Mouse (Mus musculus): ENCODE measurements at regions not wholly inside any gene's neighbourhood (a gene's known extent, or its start where the extent isn't known, plus 50 kb on each side); places are given as distances from the start of the nearest gene placed in this dataset.

- in situ Hi-C loops (cut with MboI, MseI), result no loop called here
Observed at GRCm38 (mm10) chr13:37528876-37529275, 183.9 kb downstream of the Ly86 start.

GRCm38 (mm10) chr13:37531512-37532183 is 186.6 kb downstream of the Ly86 start:
- in situ Hi-C loops (cut with MboI, MseI), result no loop called here

- in situ Hi-C loops (cut with MboI, MseI), result no loop called here
Observed at GRCm38 (mm10) chr13:37532596-37533170, 187.7 kb downstream of the Ly86 start.

- in situ Hi-C loops (cut with MboI, MseI), result no loop called here
Observed at GRCm38 (mm10) chr13:37533851-37534250, 188.8 kb downstream of the Ly86 start.

GRCm38 (mm10) chr13:37537330-37537729 is 192.3 kb downstream of the Ly86 start:
- in situ Hi-C loops (cut with MboI, MseI), result no loop called here

GRCm38 (mm10) chr13:37537793-37538192 is 192.8 kb downstream of the Ly86 start:
- in situ Hi-C loops (cut with MboI, MseI), result no loop called here

- in situ Hi-C loops (cut with MboI, MseI), result no loop called here
Observed at GRCm38 (mm10) chr13:37540980-37541531, 196.0 kb downstream of the Ly86 start.

GRCm38 (mm10) chr13:37541674-37542073 is 196.7 kb downstream of the Ly86 start:
- in situ Hi-C loops (cut with MboI, MseI), result no loop called here

- in situ Hi-C loops (cut with MboI, MseI), result no loop called here
Observed at GRCm38 (mm10) chr13:37542744-37543196, 197.8 kb downstream of the Ly86 start.

- in situ Hi-C loops (cut with MboI, MseI), result no loop called here
Observed at GRCm38 (mm10) chr13:37543788-37544187, 198.8 kb downstream of the Ly86 start.

- in situ Hi-C loops (cut with MboI, MseI), result no loop called here
Observed at GRCm38 (mm10) chr13:37544696-37545095, 199.7 kb downstream of the Ly86 start.

- in situ Hi-C loops (cut with MboI, MseI), result no loop called here
Observed at GRCm38 (mm10) chr13:37546556-37546955, 201.5 kb downstream of the Ly86 start.

- in situ Hi-C loops (cut with MboI, MseI), result no loop called here
Observed at GRCm38 (mm10) chr13:37550584-37550983, 205.6 kb downstream of the Ly86 start.

GRCm38 (mm10) chr13:37553392-37553791 is 208.4 kb downstream of the Ly86 start:
- in situ Hi-C loops (cut with MboI, MseI), result no loop called here

GRCm38 (mm10) chr13:37557183-37557582 is 212.2 kb downstream of the Ly86 start:
- in situ Hi-C loops (cut with MboI, MseI), result no loop called here

GRCm38 (mm10) chr13:37557766-37558165 is 212.8 kb downstream of the Ly86 start:
- in situ Hi-C loops (cut with MboI, MseI), result no loop called here

- in situ Hi-C loops (cut with MboI, MseI), result no loop called here
Observed at GRCm38 (mm10) chr13:37559056-37559455, 214.0 kb downstream of the Ly86 start.

GRCm38 (mm10) chr13:37559706-37560313 is 214.8 kb downstream of the Ly86 start:
- in situ Hi-C loops (cut with MboI, MseI), result no loop called here

- in situ Hi-C loops (cut with MboI, MseI), result no loop called here
Observed at GRCm38 (mm10) chr13:37560387-37560786, 215.4 kb downstream of the Ly86 start.

GRCm38 (mm10) chr13:37560800-37561199 is 215.8 kb downstream of the Ly86 start:
- in situ Hi-C loops (cut with MboI, MseI), result no loop called here

GRCm38 (mm10) chr13:37561437-37561836 is 216.4 kb downstream of the Ly86 start:
- in situ Hi-C loops (cut with MboI, MseI), result no loop called here

- in situ Hi-C loops (cut with MboI, MseI), result no loop called here
Observed at GRCm38 (mm10) chr13:37562141-37562540, 216.1 kb upstream of the Rreb1 start.

GRCm38 (mm10) chr13:37562652-37563051 is 215.5 kb upstream of the Rreb1 start:
- in situ Hi-C loops (cut with MboI, MseI), result no loop called here

All from T-helper 2 cell (primary cell).